Mouse (Mus musculus) kidney, embryonic 15.5 days (tissue): Measurements from ENCODE around the gene Hoxa5. TPM values are rescaled to one million over a fixed set of nuclear protein-coding genes. Genes with fewer than 3 reads are reported as not detected.

Source experiments
- ATAC-seq: fragments of 200-750 bp; cut with Nextera tagmentation; replicated peaks from 2 replicates; pipeline ENCODE4 v1.8.0; 2017; ENCODE audit warnings: moderate TSS enrichment; ENCODE audit not compliant: low FRiP score
- H3K27ac ChIP-seq: fragments of 300-500 bp; sonication (generic); 2 replicates; pipeline ENCODE4 v1.5.1; 2015; ENCODE audit warnings: mild to moderate bottlenecking, inconsistent platforms
- H3K27me3 ChIP-seq: fragments of 300-500 bp; sonication (generic); 2 replicates; pipeline ENCODE4 v1.6.1; 2015; ENCODE audit warnings: inconsistent platforms
- H3K36me3 ChIP-seq: fragments of 300-500 bp; sonication (generic); 2 replicates; pipeline ENCODE4 v1.6.1; 2015; ENCODE audit warnings: inconsistent platforms
- H3K4me1 ChIP-seq: fragments of 300-500 bp; sonication (generic); 2 replicates; pipeline ENCODE4 v1.6.1; 2015; ENCODE audit warnings: inconsistent platforms
- H3K4me2 ChIP-seq: fragments of 300-500 bp; sonication (generic); 2 replicates; pipeline ENCODE4 v1.6.1; 2015; ENCODE audit warnings: moderate library complexity, mild to moderate bottlenecking, inconsistent platforms
- H3K4me3 ChIP-seq: fragments of 300-500 bp; sonication (generic); replicated peaks from 2 replicates; pipeline ENCODE4 v1.5.1; 2015; ENCODE audit warnings: mild to moderate bottlenecking, inconsistent platforms
- H3K9ac ChIP-seq: fragments of 300-500 bp; sonication (generic); 2 replicates; pipeline ENCODE4 v1.6.1; 2015; ENCODE audit warnings: mild to moderate bottlenecking, inconsistent platforms
- H3K9me3 ChIP-seq: fragments of 300-500 bp; sonication (generic); replicated peaks from 2 replicates; pipeline ENCODE4 v1.6.1; 2016; ENCODE audit warnings: inconsistent platforms
- WGBS: fragments of 180-500 bp; shearing (Covaris S2); methylation state at CpG from one replicate; pipeline ENCODE4 v1.1.7; 2015; ENCODE audit warnings: mixed read lengths; 5-methylcytosine and 5-hydroxymethylcytosine counted together
- polyA plus RNA-seq: library from polyadenylated mRNA; unstranded; fragments of >200 nt; fragmentation: Nextera tagmentation; extraction: Ambion mirVana; gene quantifications from 2 replicates; pipeline ENCODE4 v1.2.1, GENCODE M21; 2015

Gene Hoxa5
- polyA plus RNA-seq, 1 experiment from 2014 or later, result 11.5 TPM

DNA sequence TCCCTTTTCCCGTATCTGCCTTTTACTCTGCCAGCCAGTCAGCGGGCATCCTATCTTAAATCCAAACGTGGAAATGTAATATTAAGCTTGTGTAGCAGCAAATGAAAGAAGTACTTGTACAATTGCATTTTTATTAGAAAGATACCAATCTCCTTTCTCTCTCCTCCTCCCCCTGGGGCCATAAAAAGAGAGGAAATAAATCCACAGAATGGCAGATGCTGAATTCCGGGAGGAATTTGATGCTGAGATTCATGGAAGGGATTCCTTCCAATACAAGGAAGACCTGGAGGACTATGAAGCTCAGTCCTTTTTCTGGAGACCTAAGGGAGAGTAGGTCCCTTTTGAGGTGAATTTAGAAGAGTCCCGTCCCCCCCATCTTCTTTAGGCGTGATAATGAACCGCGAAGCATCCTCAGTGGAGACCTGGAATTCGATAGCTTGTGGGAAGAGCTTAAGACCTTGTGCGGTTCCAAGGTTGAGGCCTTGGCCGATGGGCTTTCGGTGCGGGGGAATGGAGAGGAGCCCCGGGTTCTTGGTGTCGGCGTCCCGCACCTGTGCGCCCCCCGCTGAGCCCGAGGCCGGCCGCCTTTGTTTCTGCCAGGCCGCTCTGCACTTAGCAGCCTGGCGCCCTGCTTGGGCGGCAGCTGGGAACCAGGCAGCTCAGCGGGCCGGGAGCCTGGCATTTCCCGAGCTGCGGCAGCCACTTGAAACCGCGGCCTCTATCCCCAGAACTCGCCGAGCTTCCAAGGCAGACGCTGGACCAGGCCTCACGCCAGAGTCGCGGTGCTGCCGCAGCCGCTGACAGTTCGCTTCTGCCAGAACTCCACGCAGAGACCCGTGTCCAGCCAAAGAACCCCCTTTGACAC is 36.0 kb downstream of the Hoxa5 start:
- Histone ChIP-seq H3K4me1 (peaks cover 95% of the 10 kb centered on the region), H3K36me3 (0 out of 2 replicates have a peak, but pooled peaks cover 4% of the 10 kb centered on the region), H3K4me2 (peak overlapping the region; percentile 49), H3K9me3 (no peaks in the 10 kb centered on the region), H3K27me3 (no peaks in the 10 kb centered on the region), H3K9ac (peak overlapping the region; percentile 23; the same call in 1 of the 2 replicates), H3K4me3 (peak overlapping the region; percentile 14), H3K27ac (peak overlapping the region; percentile 90)
- 10% methylated on average over 42 of the region's 42 CpGs for WGBS
- no peak for ATAC-seq

DNA sequence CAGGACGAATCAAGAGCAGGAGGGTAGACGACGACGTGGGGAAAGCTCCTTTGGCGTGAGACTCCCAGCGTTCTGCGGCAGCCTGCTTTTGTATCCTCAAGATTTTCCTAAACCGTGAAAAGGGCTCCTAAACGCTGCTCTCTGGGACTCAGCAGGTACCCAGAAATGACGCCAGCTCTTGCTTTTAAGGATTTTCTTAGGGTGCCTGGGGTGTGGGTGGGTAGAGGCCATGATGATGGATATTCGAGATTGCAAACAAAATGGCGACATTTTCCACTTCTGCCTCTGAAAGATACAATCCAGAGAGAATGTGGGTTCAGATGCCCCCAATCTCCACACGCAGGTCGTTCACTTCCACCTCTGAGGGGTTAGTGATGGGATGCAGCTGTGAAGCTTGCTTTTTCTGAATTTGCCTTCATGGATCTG is 36.6 kb downstream of the Hoxa5 start:
- Histone ChIP-seq H3K4me3 (no peak overlapping the region), H3K4me2 (0 out of 2 replicates have a peak overlapping the region, but pooled peaks have one; percentile 49), H3K4me1 (peaks cover 95% of the 10 kb centered on the region), H3K9ac (no peak overlapping the region), H3K27me3 (no peaks in the 10 kb centered on the region), H3K27ac (peak overlapping the region; percentile 90), H3K9me3 (no peaks in the 10 kb centered on the region), H3K36me3 (0 out of 2 replicates have a peak, but pooled peaks cover 4% of the 10 kb centered on the region)
- no peak for ATAC-seq
- WGBS, result 33% methylated on average over 14 of the region's 14 CpGs

DNA sequence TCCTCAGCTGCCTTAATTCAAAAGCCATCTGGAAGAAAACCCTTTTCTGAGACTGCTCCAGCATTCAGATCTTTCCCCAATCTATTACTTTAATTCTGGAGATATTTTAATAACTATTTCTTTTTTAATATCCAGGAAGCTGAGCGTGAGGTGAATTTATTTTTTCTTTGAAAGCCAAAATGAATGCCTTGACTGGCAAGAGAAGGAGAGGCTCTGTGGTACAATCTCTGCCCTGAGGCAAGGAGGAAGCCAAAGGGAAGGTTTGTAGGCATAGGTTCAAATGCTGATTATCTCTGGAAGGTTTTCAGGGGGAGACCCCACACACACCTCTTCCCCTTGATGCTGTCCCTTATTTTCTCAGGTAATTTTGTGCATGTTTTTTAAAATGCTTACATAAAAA is 37.2 kb downstream of the Hoxa5 start:
- Histone ChIP-seq H3K9ac (no peak overlapping the region), H3K36me3 (0 out of 2 replicates have a peak, but pooled peaks cover 4% of the 10 kb centered on the region), H3K27ac (peak overlapping the region; percentile 90), H3K4me1 (peaks cover 94% of the 10 kb centered on the region), H3K4me3 (0 out of 2 replicates have a peak overlapping the region, but pooled peaks have one; percentile 3), H3K9me3 (no peaks in the 10 kb centered on the region), H3K27me3 (no peaks in the 10 kb centered on the region), H3K4me2 (peak overlapping the region; percentile 49; the same call in 1 of the 2 replicates)
- 47% methylated on average over 1 of the region's 1 CpGs for WGBS
- ATAC-seq, result no peak

DNA sequence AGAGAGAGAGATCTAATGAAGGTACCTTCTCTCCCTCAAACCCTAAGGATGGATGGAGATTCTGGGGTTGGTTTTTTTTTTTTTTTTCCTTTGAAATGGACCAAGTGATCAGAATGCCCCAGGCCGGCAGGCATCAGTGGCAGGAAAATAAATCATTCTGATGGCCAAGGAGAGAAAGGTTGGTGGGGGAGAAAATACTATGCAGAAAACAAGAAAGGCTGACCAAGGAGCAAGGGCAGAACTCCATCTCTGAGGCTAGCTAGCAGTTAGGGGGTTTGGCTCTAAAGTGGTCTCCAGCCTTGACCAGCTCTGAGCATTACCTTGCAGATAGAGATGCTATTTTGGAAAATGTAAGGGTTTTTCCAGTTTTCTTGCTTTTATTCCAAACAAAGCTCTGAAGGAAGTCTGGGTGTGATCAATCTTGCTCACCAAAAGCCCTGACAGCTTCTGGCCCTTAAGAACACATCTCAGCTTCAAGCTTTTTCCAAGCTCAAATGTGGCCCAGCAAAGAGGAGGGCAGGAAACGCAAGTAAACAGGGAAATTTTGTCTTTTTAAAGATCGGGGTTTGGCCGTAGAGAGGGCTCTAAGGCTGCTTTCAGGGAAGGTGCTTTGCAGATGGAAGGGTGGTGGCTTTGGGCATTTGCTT is 37.8 kb downstream of the Hoxa5 start:
- WGBS, result 28% methylated on average over 4 of the region's 4 CpGs
- Histone ChIP-seq H3K4me3 (0 out of 2 replicates have a peak overlapping the region, but pooled peaks have one; percentile 3), H3K9ac (peak overlapping the region; percentile 12; the same call in 1 of the 2 replicates), H3K4me2 (peak overlapping the region; percentile 49; the same call in 1 of the 2 replicates), H3K27me3 (no peaks in the 10 kb centered on the region), H3K27ac (peak overlapping the region; percentile 90), H3K9me3 (no peaks in the 10 kb centered on the region), H3K36me3 (0 out of 2 replicates have a peak, but pooled peaks cover 4% of the 10 kb centered on the region), H3K4me1 (peaks cover 94% of the 10 kb centered on the region)
- ATAC-seq, result no peak

DNA sequence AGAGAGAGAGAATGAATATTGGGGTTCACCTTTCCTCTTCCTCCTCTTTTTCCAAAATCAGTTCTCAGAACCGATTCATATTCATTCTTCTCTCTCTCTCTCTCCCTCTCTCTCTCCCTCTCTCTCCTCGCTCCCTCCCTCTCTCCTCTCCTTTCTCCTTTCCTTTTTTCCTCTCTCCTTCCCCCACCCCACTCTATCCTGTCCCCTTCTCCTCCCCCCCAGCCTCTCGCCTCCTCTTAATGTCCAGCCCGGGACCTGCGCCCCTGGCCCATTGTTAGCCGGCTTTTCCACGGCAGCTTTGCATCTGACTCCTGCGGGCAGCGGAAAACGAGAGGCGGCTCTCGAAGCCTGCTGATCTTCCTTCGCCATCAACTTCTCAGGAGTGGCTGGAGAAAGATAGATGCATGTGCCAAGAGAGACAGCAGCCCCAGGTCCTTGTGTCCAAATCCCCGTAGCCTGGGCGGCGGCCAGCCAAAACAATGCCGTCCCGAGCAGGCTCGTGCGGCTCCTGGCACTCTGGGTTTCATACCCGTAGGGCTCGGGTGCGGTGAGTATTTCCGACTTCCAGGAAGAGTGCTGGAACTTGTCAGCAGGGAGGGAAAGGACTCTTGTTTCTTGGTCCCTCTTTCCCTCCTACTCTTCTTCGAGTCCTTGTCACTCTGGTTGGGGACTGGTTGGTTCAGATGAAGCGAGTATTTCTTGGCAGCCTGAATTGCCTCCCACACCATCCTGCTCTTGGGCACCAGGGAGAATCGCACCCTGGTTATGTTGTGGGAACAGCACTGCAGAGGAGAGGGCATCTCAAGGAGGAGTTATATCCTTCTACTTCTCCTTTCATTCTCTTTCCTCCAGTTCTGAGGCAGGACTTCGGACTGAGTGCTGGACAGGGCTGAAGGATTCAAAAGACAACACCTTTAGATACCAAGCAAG is 38.7 kb downstream of the Hoxa5 start:
- Histone ChIP-seq H3K9ac (peak overlapping the region; percentile 21), H3K4me1 (peaks cover 91% of the 10 kb centered on the region), H3K36me3 (0 out of 2 replicates have a peak, but pooled peaks cover 4% of the 10 kb centered on the region), H3K4me2 (peak overlapping the region; percentile 77), H3K27me3 (no peaks in the 10 kb centered on the region), H3K27ac (peak overlapping the region; percentile 90), H3K4me3 (peak overlapping the region; percentile 19), H3K9me3 (no peaks in the 10 kb centered on the region)
- WGBS, result 6% methylated on average over 28 of the region's 28 CpGs
- no peak for ATAC-seq

DNA sequence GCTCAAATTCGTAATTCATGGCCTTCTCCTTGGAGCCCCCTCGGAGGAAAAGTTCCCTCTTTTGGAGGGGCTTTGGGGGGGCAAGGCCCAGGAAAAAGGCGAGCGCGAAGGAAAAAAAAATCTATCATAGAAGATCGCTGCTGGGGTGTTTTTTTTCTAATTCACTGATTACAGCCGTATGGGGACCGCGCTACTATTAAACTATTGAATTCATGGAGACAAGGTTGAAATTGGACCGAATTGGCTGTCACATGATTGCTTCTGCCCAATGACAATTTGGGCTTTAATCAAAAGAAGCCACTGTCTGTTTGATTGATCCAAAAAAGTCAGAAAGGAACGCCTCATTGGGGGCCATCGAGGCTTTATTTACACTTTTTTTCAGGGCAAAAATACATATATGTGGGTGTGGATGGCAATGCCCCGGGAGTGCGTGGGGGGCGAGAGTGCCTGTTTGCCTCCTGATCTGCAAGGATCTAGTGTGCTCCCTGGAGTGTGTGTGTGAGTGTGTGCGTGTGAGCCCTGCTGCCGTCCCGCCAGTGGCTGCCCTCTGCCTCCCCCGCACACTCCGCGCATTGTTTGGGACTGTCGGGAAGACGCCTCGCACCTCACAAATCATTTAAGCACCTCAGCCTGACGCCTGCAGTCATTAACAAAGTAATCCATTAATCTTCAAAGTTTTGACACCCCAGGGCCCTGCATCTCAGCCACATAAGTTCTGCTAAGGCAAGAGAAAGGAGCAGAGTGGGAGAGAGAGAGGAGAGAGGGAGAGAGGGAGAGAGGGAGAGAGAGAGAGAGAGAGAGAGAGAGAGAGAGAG is 39.6 kb downstream of the Hoxa5 start, which contains the start of gene Hoxa2:
Gene Hoxa2, minus strand, starts transcription at position 206 of the 815 bp plus-strand sequence.
- ATAC-seq, result peak; percentile 24; the same call in 1 of the 2 replicates
- Histone ChIP-seq H3K36me3 (0 out of 2 replicates have a peak, but pooled peaks cover under 1% of the 10 kb centered on the region), H3K9me3 (no peaks in the 10 kb centered on the region), H3K4me3 (peak within 1 kb of the TSS; percentile 44), H3K27me3 (no peaks in the 10 kb centered on the region), H3K4me2 (peak within 1 kb of the TSS; percentile 77), H3K4me1 (peaks cover 91% of the 10 kb centered on the region), H3K27ac (peak within 1 kb of the TSS; percentile 90), H3K9ac (peak within 1 kb of the TSS; percentile 54)
- 1% methylated on average over 25 of the region's 25 CpGs for WGBS

DNA sequence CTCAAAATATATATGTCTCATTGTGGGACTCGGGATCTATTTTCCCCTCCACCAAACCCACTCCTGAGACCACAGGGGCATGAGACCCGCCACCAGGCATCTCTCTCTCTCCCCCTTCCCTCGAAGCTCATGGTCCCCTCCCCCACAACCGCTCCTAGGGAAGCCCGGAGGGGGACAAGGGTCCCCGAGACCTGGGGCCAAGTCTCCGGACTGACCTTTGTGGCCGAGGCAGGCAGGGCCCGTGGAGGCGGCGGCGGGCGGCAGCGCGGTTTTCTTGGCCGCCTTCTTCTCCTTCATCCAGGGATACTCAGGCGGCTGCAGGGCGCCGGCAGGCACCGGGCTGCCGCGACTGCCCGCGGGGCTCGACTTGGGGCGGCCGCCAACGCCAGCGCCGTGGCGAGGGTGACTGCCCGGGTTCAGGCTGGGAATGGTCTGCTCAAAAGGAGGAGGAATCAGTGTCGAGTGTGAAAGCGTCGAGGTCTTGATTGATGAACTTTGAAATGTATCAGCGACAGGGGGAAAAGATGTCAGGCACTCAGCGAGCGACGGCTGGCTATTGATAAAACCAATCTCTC is 40.2 kb downstream of the Hoxa5 start:
- Histone ChIP-seq H3K4me3 (peak overlapping the region; percentile 44), H3K9me3 (no peaks in the 10 kb centered on the region), H3K36me3 (no peaks in the 10 kb centered on the region), H3K27me3 (no peaks in the 10 kb centered on the region), H3K9ac (peak overlapping the region; percentile 54), H3K4me1 (peaks cover 94% of the 10 kb centered on the region), H3K4me2 (peak overlapping the region; percentile 77), H3K27ac (peak overlapping the region; percentile 90)
- no peak for ATAC-seq
- 2% methylated on average over 39 of the region's 39 CpGs for WGBS

DNA sequence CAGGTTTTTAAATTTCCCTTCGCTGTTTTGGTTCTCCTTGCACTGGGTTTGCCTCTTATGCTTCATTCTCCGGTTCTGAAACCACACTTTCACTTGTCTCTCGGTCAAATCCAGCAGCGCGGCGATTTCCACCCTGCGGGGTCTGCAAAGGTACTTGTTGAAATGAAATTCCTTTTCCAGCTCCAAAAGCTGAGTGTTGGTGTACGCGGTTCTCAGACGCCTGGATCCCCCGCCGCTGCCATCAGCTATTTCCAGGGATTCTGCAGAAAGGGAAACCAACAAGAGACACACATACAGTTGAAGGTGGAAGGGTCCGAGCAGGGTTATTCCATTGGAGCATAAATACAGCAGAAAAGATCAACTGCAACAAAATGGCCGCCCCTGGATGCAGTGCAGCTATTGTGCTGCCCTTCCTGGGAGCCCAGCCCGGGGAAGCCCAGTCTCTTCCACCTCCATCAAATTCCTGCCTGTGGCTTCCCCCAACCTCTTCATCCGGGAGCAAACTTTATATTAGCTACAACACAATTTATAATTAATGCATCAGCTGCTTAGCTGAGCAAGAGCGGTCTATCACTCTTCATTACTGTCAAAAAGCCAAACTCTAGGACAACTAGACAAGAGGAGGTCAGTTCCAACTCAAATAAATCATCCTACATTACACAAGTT is 40.9 kb downstream of the Hoxa5 start:
- peak overlapping the region; percentile 90 for H3K27ac ChIP-seq
- H3K4me2 ChIP-seq, result peak overlapping the region; percentile 77
- H3K4me3 ChIP-seq, result peak overlapping the region; percentile 44
- H3K36me3 ChIP-seq, result no peaks in the 10 kb centered on the region
- no peaks in the 10 kb centered on the region for H3K27me3 ChIP-seq
- no peak for ATAC-seq
- H3K9ac ChIP-seq, result peak overlapping the region; percentile 54; the same call in 1 of the 2 replicates
- WGBS, result 13% methylated on average over 17 of the region's 17 CpGs
- H3K9me3 ChIP-seq, result no peaks in the 10 kb centered on the region
- peaks cover 95% of the 10 kb centered on the region for H3K4me1 ChIP-seq

DNA sequence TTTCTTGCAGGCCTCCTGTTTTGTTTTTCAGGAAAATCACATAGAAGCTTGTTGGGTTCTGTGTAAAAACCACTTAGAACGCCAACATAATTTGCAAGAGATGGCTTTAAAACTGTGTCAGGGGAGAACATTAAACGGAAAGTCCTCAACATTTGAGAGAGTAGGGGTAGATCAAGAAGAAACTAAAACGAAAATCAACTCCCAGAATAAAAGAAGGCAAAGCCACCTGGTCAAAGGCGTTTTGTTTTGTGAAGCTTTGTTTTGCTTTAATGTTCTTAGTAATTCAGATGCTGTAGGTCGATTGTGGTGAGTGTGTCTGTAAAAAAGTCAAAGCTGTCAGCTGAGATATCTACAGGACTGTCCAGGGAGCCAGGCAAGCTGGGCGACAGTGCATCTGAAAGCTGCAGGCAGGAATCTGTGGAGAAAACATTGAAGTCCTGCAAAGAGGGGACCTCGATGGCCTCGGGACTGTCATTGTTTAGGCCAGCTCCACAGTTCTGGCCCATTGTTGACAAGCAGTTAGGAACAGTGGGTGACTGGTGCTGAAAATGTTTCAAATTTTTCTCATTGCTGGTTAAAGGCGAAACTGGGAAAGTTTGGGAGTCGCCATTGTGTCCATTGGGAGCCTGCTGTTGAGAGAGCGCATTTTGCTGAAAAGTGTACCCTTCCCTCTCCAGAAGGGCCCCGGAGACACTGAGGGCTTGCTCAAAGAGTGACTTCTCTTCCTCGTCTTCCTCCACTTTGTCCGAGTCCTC is 41.6 kb downstream of the Hoxa5 start:
- Histone ChIP-seq H3K9ac (no peak overlapping the region), H3K4me2 (peak overlapping the region; percentile 77), H3K36me3 (no peaks in the 10 kb centered on the region), H3K4me3 (peak overlapping the region; percentile 44), H3K9me3 (no peaks in the 10 kb centered on the region), H3K27ac (peak overlapping the region; percentile 90), H3K27me3 (peaks cover 4% of the 10 kb centered on the region), H3K4me1 (peaks cover 92% of the 10 kb centered on the region)
- ATAC-seq, result no peak
- WGBS, result 27% methylated on average over 14 of the region's 14 CpGs
